Mouse (Mus musculus): Measurements from ENCODE around the gene Jade1. TPM values are rescaled to one million over a fixed set of nuclear protein-coding genes. Genes with fewer than 3 reads are reported as not detected.

The Jade1 gene
- total RNA-seq, 1 experiment from 2014 or later: 40.3 TPM

GRCm38 (mm10) chr3:41537957-41538356, 17.6 kb upstream of the Jade1 start:
- no peak for ATAC-seq (replicated peaks in 1 of 2; ENCODE audit: insufficient read depth in 1 of 2, low FRiP score in 2 of 2, low TSS enrichment in 1 of 2, low read depth in 1 of 2, poor library complexity in 2 of 2, severe bottlenecking in 2 of 2)

- ATAC-seq (replicated peaks in 1 of 2; ENCODE audit: insufficient read depth in 1 of 2, low FRiP score in 2 of 2, low TSS enrichment in 1 of 2, low read depth in 1 of 2, poor library complexity in 2 of 2, severe bottlenecking in 2 of 2): peak; percentile 78 to 80
These were observed 14.2 kb upstream of the Jade1 start for GRCm38 (mm10) chr3:41541313-41541712.

GRCm38 (mm10) chr3:41544451-41544850, 11.1 kb upstream of the Jade1 start:
- no peak for ATAC-seq (replicated peaks in 1 of 2; ENCODE audit: insufficient read depth in 1 of 2, low FRiP score in 2 of 2, low TSS enrichment in 1 of 2, low read depth in 1 of 2, poor library complexity in 2 of 2, severe bottlenecking in 2 of 2)

GRCm38 (mm10) chr3:41547289-41547688, 8.2 kb upstream of the Jade1 start:
- ATAC-seq (replicated peaks in 1 of 2; ENCODE audit: insufficient read depth in 1 of 2, low FRiP score in 2 of 2, low TSS enrichment in 1 of 2, low read depth in 1 of 2, poor library complexity in 2 of 2, severe bottlenecking in 2 of 2): no peak

- ATAC-seq (replicated peaks in 1 of 2; ENCODE audit: insufficient read depth in 1 of 2, low FRiP score in 2 of 2, low TSS enrichment in 1 of 2, low read depth in 1 of 2, poor library complexity in 2 of 2, severe bottlenecking in 2 of 2): no peak
These were observed 7.3 kb upstream of the Jade1 start for GRCm38 (mm10) chr3:41548238-41548637.

GRCm38 (mm10) chr3:41551671-41552070, 3.9 kb upstream of the Jade1 start:
- no peak for ATAC-seq (replicated peaks in 1 of 2; ENCODE audit: insufficient read depth in 1 of 2, low FRiP score in 2 of 2, low TSS enrichment in 1 of 2, low read depth in 1 of 2, poor library complexity in 2 of 2, severe bottlenecking in 2 of 2)

GRCm38 (mm10) chr3:41552777-41553548, 2.6 kb upstream of the Jade1 start:
- ATAC-seq (replicated peaks in 1 of 2; ENCODE audit: insufficient read depth in 1 of 2, low FRiP score in 2 of 2, low TSS enrichment in 1 of 2, low read depth in 1 of 2, poor library complexity in 2 of 2, severe bottlenecking in 2 of 2): peak; percentile 60 to 67; a peak in 3 of 4 replicates

- no peak for ATAC-seq (replicated peaks in 1 of 2; ENCODE audit: insufficient read depth in 1 of 2, low FRiP score in 2 of 2, low TSS enrichment in 1 of 2, low read depth in 1 of 2, poor library complexity in 2 of 2, severe bottlenecking in 2 of 2)
These were observed 1.9 kb upstream of the Jade1 start for GRCm38 (mm10) chr3:41553681-41554080.

- ATAC-seq (replicated peaks in 1 of 2; ENCODE audit: insufficient read depth in 1 of 2, low FRiP score in 2 of 2, low TSS enrichment in 1 of 2, low read depth in 1 of 2, poor library complexity in 2 of 2, severe bottlenecking in 2 of 2): no peak
These were observed 753 bp upstream of the Jade1 start for GRCm38 (mm10) chr3:41554480-41555475.

DNA sequence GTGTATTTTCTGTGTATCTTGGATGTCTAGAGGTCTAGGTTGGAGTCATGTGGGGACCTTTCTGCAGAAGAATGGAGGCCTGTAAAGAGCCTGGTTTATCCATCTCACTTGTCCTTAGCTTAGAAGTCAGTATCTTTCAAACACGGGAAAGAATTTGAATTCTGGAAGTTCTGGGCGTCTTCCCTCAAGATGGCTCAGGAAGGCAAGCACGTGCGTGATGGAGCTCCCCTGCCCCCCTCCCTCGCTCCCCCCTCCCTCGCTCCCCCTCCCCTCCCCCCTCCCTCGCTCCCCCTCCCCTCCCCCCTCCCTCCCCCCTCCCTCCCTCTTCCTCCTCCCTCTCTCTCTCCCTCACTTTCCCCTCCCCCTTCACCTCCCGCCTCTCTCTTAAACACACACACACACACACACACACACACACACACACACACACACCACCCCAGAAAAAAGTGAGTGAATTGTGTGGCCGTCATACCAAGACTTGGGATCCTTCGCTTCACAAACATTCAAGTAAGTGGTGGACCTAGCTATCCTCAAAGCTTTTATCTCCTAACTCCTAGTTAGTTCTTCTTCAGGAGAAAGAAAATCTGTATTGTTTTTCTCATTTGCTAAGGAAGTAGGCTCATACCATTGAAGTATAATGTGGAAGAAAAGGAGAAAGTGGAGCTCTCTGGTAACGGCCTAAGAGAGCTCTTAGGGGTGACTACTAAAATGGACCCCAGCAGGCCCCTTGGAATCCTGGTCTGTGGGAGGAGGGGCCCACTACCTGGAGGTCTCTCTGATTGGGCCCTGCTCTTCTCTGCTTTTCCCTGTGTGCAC, 1.1 kb downstream of the Jade1 start:
- ATAC-seq (replicated peaks in 1 of 2; ENCODE audit: insufficient read depth in 1 of 2, low FRiP score in 2 of 2, low TSS enrichment in 1 of 2, low read depth in 1 of 2, poor library complexity in 2 of 2, severe bottlenecking in 2 of 2): no peak

DNA sequence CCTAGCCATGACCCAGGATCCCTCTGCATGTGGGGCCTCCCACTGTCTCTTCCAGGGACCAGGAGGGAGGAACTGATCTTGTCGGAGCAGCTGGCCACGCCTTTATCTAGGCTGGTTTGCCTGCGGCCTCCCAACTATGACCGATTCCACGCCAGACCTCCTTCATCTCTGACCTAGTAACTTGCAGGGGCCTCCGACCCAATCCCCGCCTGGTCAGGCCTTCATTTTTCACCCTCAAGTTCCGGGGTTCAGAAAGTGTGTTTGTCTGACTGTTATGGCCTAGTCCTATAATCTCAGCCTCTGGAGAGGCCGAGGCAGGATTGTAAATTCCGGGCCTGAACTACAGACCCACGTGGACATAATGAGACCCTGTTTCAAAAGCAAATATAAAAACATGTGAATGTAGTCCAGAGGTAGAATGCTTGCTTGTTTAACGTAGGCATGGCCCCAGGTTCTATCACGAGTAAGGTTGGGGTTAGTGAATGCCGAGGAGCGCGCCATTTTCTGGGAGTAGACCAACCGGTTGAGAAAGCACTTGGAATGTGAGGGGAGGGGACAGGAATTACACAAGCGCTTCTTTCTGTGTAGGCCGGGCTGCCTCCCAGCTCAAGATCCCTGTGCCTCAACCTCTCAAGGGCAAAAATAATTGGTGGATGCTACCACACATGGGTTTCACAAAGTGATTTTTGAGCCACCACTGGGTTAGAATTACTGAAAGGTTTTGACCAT, 1.9 kb downstream of the Jade1 start:
- ATAC-seq (replicated peaks in 1 of 2; ENCODE audit: insufficient read depth in 1 of 2, low FRiP score in 2 of 2, low TSS enrichment in 1 of 2, low read depth in 1 of 2, poor library complexity in 2 of 2, severe bottlenecking in 2 of 2): no peak

GRCm38 (mm10) chr3:41560489-41560888, 5.0 kb downstream of the Jade1 start:
- ATAC-seq (replicated peaks in 1 of 2; ENCODE audit: insufficient read depth in 1 of 2, low FRiP score in 2 of 2, low TSS enrichment in 1 of 2, low read depth in 1 of 2, poor library complexity in 2 of 2, severe bottlenecking in 2 of 2): no peak

DNA sequence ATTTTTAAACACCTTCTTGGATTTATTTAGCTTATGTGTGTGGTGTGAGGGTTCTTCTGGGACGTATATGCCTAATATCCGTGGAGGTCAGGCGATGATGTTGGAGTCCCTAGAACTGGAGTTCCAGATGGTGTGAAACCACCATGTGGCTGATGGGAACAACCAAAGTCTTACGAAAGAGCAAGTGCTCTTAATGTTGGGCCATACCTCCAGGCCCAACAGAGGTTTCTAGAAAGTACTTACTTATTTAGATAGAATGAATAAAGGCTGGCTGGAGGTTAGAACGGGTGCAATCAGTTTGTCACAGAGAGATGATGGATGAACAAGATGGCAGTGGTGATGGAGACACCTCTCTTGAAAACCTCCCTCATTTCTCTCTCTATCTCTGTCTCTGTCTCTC, 6.3 kb downstream of the Jade1 start:
- no peak for ATAC-seq (replicated peaks in 1 of 2; ENCODE audit: insufficient read depth in 1 of 2, low FRiP score in 2 of 2, low TSS enrichment in 1 of 2, low read depth in 1 of 2, poor library complexity in 2 of 2, severe bottlenecking in 2 of 2)

GRCm38 (mm10) chr3:41563211-41563931, 7.8 kb downstream of the Jade1 start:
- ATAC-seq (replicated peaks in 1 of 2; ENCODE audit: insufficient read depth in 1 of 2, low FRiP score in 2 of 2, low TSS enrichment in 1 of 2, low read depth in 1 of 2, poor library complexity in 2 of 2, severe bottlenecking in 2 of 2): peak; percentile 70 to 75

DNA sequence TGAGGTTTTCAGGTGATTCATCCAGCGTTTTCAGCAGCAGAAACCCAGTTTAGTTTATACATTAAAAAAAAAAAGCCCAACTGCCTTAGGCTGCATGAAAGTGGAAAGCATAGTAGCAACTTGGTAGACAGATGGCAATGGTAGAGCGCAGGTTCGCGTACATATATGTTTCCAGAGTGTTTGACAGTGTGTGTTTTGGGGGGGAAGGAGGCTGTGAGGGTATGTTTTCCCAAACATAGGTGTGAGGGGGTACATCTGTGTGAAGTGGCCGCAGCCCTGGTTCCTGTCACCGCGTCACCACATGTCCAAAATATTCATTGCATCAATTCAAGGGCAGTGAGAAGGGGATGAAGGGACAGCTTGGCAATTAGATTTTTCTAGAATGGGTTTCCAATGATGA, 8.5 kb downstream of the Jade1 start:
- no peak for ATAC-seq (replicated peaks in 1 of 2; ENCODE audit: insufficient read depth in 1 of 2, low FRiP score in 2 of 2, low TSS enrichment in 1 of 2, low read depth in 1 of 2, poor library complexity in 2 of 2, severe bottlenecking in 2 of 2)

- peak; percentile 39 to 57 for ATAC-seq (replicated peaks in 1 of 2; ENCODE audit: insufficient read depth in 1 of 2, low FRiP score in 2 of 2, low TSS enrichment in 1 of 2, low read depth in 1 of 2, poor library complexity in 2 of 2, severe bottlenecking in 2 of 2)
These were observed 9.1 kb downstream of the Jade1 start for GRCm38 (mm10) chr3:41564471-41565213.
